Comparison of ENCODE assay signal across 10 mouse cellular contexts in the genomic region with DNA sequence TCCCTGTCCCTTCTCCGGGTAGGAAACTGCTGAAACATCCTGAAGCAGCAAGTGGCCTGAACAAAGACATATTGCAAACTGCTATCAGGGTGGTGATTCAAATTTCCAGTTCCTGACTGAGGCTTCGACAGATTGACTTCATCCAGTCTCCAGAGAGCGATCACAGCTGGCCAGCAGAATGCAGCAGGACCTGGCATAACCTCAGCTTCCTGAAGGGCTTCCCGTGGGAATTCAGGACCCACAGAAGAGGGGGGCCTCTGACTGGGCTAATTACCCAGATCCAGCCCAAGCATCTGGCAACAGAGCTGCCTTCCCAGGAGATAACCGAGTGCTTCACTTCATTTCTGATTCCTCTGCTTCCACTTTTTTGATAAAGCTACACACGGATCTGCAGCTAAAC.
DNase-seq lines count a peak whose midpoint lies in the region; ATAC-seq and TF ChIP-seq lines count a peak whose summit lies in the region.
"Had no signal": no experiment of that assay in that cellular context is flagged by ENCODE, and none has a peak within 500 bp of the region (broad histone marks: within the 10 kb centered on the region; RNA-seq: fewer than 3 reads in every experiment).

No protein-coding gene starts in this region.

- no peak overlapping the region for H3K9ac ChIP-seq in liver, postnatal 0 days (replicated peaks)
- H3K9ac ChIP-seq in hindbrain, embryonic 16.5 days (ENCODE audit: low read depth, low read length) = no peak overlapping the region
- H3K9ac ChIP-seq: neural tube, embryonic 12.5 days had no signal

- no peaks in the 10 kb centered on the region for H3K4me1 ChIP-seq in liver, postnatal 0 days (ENCODE audit: insufficient read depth)
- H3K4me1 ChIP-seq in hindbrain, embryonic 16.5 days (ENCODE audit: control insufficient read depth, insufficient read depth, low read depth, low read length) = peaks cover 6% of the 10 kb centered on the region
- H3K4me1 ChIP-seq: neural tube, embryonic 12.5 days had no signal

- DNase-seq in liver = peak; percentile 5
- DNase-seq in liver, postnatal 0 days = no peak
- DNase-seq in gastrocnemius, postnatal 4 days (ENCODE audit: low spot score in 2 of 2) = peak; percentile 17 to 33
- DNase-seq in retina, postnatal 1 day = peak; percentile 35
- no peak for DNase-seq in frontal cortex, postnatal 36 days (ENCODE audit: low spot score in 2 of 2)
- no peak for DNase-seq in testis, postnatal 14 days (ENCODE audit: low spot score)

- no peak for TF ChIP-seq CTCF in liver, postnatal 0 days (IDR thresholded peaks at IDR 0.05; ENCODE audit: low read depth)

- no peak for ATAC-seq in liver, postnatal 0 days
- ATAC-seq in hindbrain, embryonic 16.5 days = peak; percentile 60; the same call in 1 of the 2 replicates

- no peak for TF ChIP-seq EP300 in liver, postnatal 0 days (IDR thresholded peaks at IDR 0.05; ENCODE audit: low read depth)

- WGBS in liver, postnatal 0 days (ENCODE audit: insufficient replicate concordance) = 55% methylated on average over 6 of the region's 6 CpGs
- 38% methylated on average over 6 of the region's 6 CpGs for WGBS in hindbrain, embryonic 16.5 days

- H3K27ac ChIP-seq in liver, postnatal 0 days (ENCODE audit: low read depth) = no peak overlapping the region
- H3K27ac ChIP-seq in hindbrain, embryonic 16.5 days (ENCODE audit: low read depth, low read length) = no peak overlapping the region
- H3K27ac ChIP-seq: limb, embryonic 10.5 days; neural tube, embryonic 12.5 days had no signal

- no peaks in the 10 kb centered on the region for H3K36me3 ChIP-seq in liver, postnatal 0 days (replicated peaks; ENCODE audit: insufficient read depth, low read length)
- no peaks in the 10 kb centered on the region for H3K36me3 ChIP-seq in hindbrain, embryonic 16.5 days (ENCODE audit: control insufficient read depth, insufficient read depth, low read length)
- H3K36me3 ChIP-seq: limb, embryonic 10.5 days; neural tube, embryonic 12.5 days had no signal

- no peak overlapping the region for H3K4me3 ChIP-seq in liver, postnatal 0 days (ENCODE audit: low read depth, low read length)
- H3K4me3 ChIP-seq in hindbrain, embryonic 16.5 days (ENCODE audit: low read length) = no peak overlapping the region
- H3K4me3 ChIP-seq: erythroblast, embryonic 14.5 days; limb, embryonic 10.5 days; neural tube, embryonic 12.5 days had no signal

- no peaks in the 10 kb centered on the region for H3K9me3 ChIP-seq in liver, postnatal 0 days (ENCODE audit: low read length)
- H3K9me3 ChIP-seq in hindbrain, embryonic 16.5 days (ENCODE audit: control insufficient read depth, low read length) = no peaks in the 10 kb centered on the region
- H3K9me3 ChIP-seq: limb, embryonic 10.5 days; neural tube, embryonic 12.5 days had no signal

- no peak overlapping the region for H3K4me2 ChIP-seq in liver, postnatal 0 days (ENCODE audit: low read depth, low read length)
- H3K4me2 ChIP-seq in hindbrain, embryonic 16.5 days (ENCODE audit: low read length) = no peak overlapping the region
- H3K4me2 ChIP-seq: neural tube, embryonic 12.5 days had no signal

- H3K27me3 ChIP-seq in liver, postnatal 0 days (ENCODE audit: insufficient read depth, low read length) = no peaks in the 10 kb centered on the region
- no peaks in the 10 kb centered on the region for H3K27me3 ChIP-seq in hindbrain, embryonic 16.5 days (replicated peaks; ENCODE audit: control insufficient read depth, insufficient read depth, low read length)
- H3K27me3 ChIP-seq: neural tube, embryonic 12.5 days had no signal

Comparison
In these comparisons a context has a peak if more than half of its experiments do, and no peak if none do; other contexts are left out.
1. DNase-seq: peak in liver (single experiment), gastrocnemius, postnatal 4 days (2 of 2) and retina, postnatal 1 day (single experiment); none in liver, postnatal 0 days (single experiment), frontal cortex, postnatal 36 days (0 of 2) and testis, postnatal 14 days (single experiment).